Mouse (Mus musculus): ENCODE measurements at regions not wholly inside any gene's neighbourhood (a gene's known extent, or its start where the extent isn't known, plus 50 kb on each side); places are given as distances from the start of the nearest gene placed in this dataset.

GRCm38 (mm10) chr12:107539683-107540082, 51.3 kb downstream of the 3110018I06Rik start:
- peak; percentile 31 for ATAC-seq (ENCODE audit: borderline replicate concordance, extremely low read depth, low FRiP score, low TSS enrichment)
- no peak overlapping the region for H3K4me3 ChIP-seq
- WGBS, result 50% methylated on average over 3 of the region's 3 CpGs

GRCm38 (mm10) chr12:107541196-107541595, 52.8 kb downstream of the 3110018I06Rik start:
- Histone ChIP-seq H3K4me2 (no peak overlapping the region), H3K4me1 (peaks cover 8% of the 10 kb centered on the region), H3K9me3 (no peaks in the 10 kb centered on the region), H3K36me3 (no peaks in the 10 kb centered on the region), H3K9ac (no peak overlapping the region), H3K27me3 (no peaks in the 10 kb centered on the region), H3K4me3 (no peak overlapping the region), H3K27ac (no peak overlapping the region)
- WGBS, result 30% methylated on average over 5 of the region's 5 CpGs
- peak; percentile 67; the same call in 1 of the 2 replicates for ATAC-seq (ENCODE audit: borderline replicate concordance, extremely low read depth, low FRiP score, low TSS enrichment)

More at GRCm38 (mm10) chr12:107539683-107540082, 51.3 kb downstream of the 3110018I06Rik start:
- no peak overlapping the region for H3K27ac ChIP-seq
- H3K36me3 ChIP-seq, result no peaks in the 10 kb centered on the region
- H3K4me1 ChIP-seq, result peaks cover 8% of the 10 kb centered on the region
- no peaks in the 10 kb centered on the region for H3K27me3 ChIP-seq
- H3K9ac ChIP-seq, result no peak overlapping the region
- H3K4me2 ChIP-seq, result no peak overlapping the region
- H3K9me3 ChIP-seq, result no peaks in the 10 kb centered on the region

GRCm38 (mm10) chr12:107547194-107547885, 58.9 kb downstream of the 3110018I06Rik start:
- Histone ChIP-seq H3K36me3 (no peaks in the 10 kb centered on the region), H3K4me2 (no peak overlapping the region), H3K9me3 (no peaks in the 10 kb centered on the region), H3K4me1 (peaks cover 14% of the 10 kb centered on the region; the same call in 1 of the 2 replicates), H3K4me3 (no peak overlapping the region), H3K27ac (peak overlapping the region; percentile 29; the same call in 1 of the 2 replicates), H3K9ac (no peak overlapping the region), H3K27me3 (no peaks in the 10 kb centered on the region)
- peak; percentile 75; the same call in 1 of the 2 replicates for ATAC-seq (ENCODE audit: borderline replicate concordance, extremely low read depth, low FRiP score, low TSS enrichment)
- WGBS, result 33% methylated on average over 5 of the region's 5 CpGs

- H3K9me3 ChIP-seq, result no peaks in the 10 kb centered on the region
- H3K36me3 ChIP-seq, result no peaks in the 10 kb centered on the region
- no peak overlapping the region for H3K4me3 ChIP-seq
- no peaks in the 10 kb centered on the region for H3K27me3 ChIP-seq
- H3K4me2 ChIP-seq, result no peak overlapping the region
- H3K4me1 ChIP-seq, result peaks cover 14% of the 10 kb centered on the region; the same call in 1 of the 2 replicates
- H3K9ac ChIP-seq, result no peak overlapping the region
- WGBS, result 26% methylated on average over 3 of the region's 3 CpGs
- H3K27ac ChIP-seq, result no peak overlapping the region
- peak; percentile 95 for ATAC-seq (ENCODE audit: borderline replicate concordance, extremely low read depth, low FRiP score, low TSS enrichment)
Observed at GRCm38 (mm10) chr12:107547886-107548448, 59.5 kb downstream of the 3110018I06Rik start.

GRCm38 (mm10) chr12:107549452-107550296, 61.2 kb downstream of the 3110018I06Rik start:
- 80% methylated on average over 25 of the region's 25 CpGs for WGBS

GRCm38 (mm10) chr12:107559191-107559590, 70.8 kb downstream of the 3110018I06Rik start:
- no peak overlapping the region for H3K27ac ChIP-seq
- H3K27me3 ChIP-seq, result no peaks in the 10 kb centered on the region
- H3K36me3 ChIP-seq, result no peaks in the 10 kb centered on the region
- no peaks in the 10 kb centered on the region for H3K4me1 ChIP-seq
- WGBS, result 84% methylated on average over 4 of the region's 4 CpGs
- no peak overlapping the region for H3K4me3 ChIP-seq
- no peaks in the 10 kb centered on the region for H3K9me3 ChIP-seq
- no peak overlapping the region for H3K9ac ChIP-seq
- ATAC-seq (ENCODE audit: borderline replicate concordance, extremely low read depth, low FRiP score, low TSS enrichment), result no peak
- no peak overlapping the region for H3K4me2 ChIP-seq

More at GRCm38 (mm10) chr12:107549452-107550296, 61.2 kb downstream of the 3110018I06Rik start:
- no peak overlapping the region for H3K4me3 ChIP-seq
- H3K36me3 ChIP-seq, result no peaks in the 10 kb centered on the region
- H3K27ac ChIP-seq, result no peak overlapping the region
- H3K9me3 ChIP-seq, result no peaks in the 10 kb centered on the region
- ATAC-seq (ENCODE audit: borderline replicate concordance, extremely low read depth, low FRiP score, low TSS enrichment), result no peak
- H3K4me1 ChIP-seq, result peaks cover 14% of the 10 kb centered on the region; the same call in 1 of the 2 replicates
- H3K4me2 ChIP-seq, result no peak overlapping the region
- no peak overlapping the region for H3K9ac ChIP-seq
- no peaks in the 10 kb centered on the region for H3K27me3 ChIP-seq

GRCm38 (mm10) chr12:107560100-107560499, 71.7 kb downstream of the 3110018I06Rik start:
- no peaks in the 10 kb centered on the region for H3K27me3 ChIP-seq
- H3K36me3 ChIP-seq, result no peaks in the 10 kb centered on the region
- H3K4me2 ChIP-seq, result no peak overlapping the region
- no peak for ATAC-seq (ENCODE audit: borderline replicate concordance, extremely low read depth, low FRiP score, low TSS enrichment)
- H3K4me3 ChIP-seq, result no peak overlapping the region
- H3K9ac ChIP-seq, result no peak overlapping the region
- H3K27ac ChIP-seq, result no peak overlapping the region
- H3K4me1 ChIP-seq, result no peaks in the 10 kb centered on the region
- H3K9me3 ChIP-seq, result no peaks in the 10 kb centered on the region

GRCm38 (mm10) chr12:107572586-107572985, 84.2 kb downstream of the 3110018I06Rik start:
- H3K4me1 ChIP-seq, result no peaks in the 10 kb centered on the region

GRCm38 (mm10) chr12:107579508-107579907, 91.1 kb downstream of the 3110018I06Rik start:
- no peak overlapping the region for H3K27ac ChIP-seq
- H3K9ac ChIP-seq, result no peak overlapping the region
- no peak overlapping the region for H3K4me2 ChIP-seq
- ATAC-seq (ENCODE audit: borderline replicate concordance, extremely low read depth, low FRiP score, low TSS enrichment), result no peak
- H3K36me3 ChIP-seq, result no peaks in the 10 kb centered on the region
- no peaks in the 10 kb centered on the region for H3K27me3 ChIP-seq
- 56% methylated on average over 5 of the region's 5 CpGs for WGBS
- no peaks in the 10 kb centered on the region for H3K9me3 ChIP-seq
- H3K4me3 ChIP-seq, result no peak overlapping the region
- no peaks in the 10 kb centered on the region for H3K4me1 ChIP-seq

More at GRCm38 (mm10) chr12:107572586-107572985, 84.2 kb downstream of the 3110018I06Rik start:
- Histone ChIP-seq H3K27me3 (no peaks in the 10 kb centered on the region), H3K36me3 (no peaks in the 10 kb centered on the region), H3K9ac (no peak overlapping the region), H3K4me2 (no peak overlapping the region), H3K27ac (no peak overlapping the region), H3K9me3 (no peaks in the 10 kb centered on the region), H3K4me3 (no peak overlapping the region)
- ATAC-seq (ENCODE audit: borderline replicate concordance, extremely low read depth, low FRiP score, low TSS enrichment), result no peak
- WGBS, result 89% methylated on average over 4 of the region's 4 CpGs

GRCm38 (mm10) chr12:107583151-107583720, 94.8 kb downstream of the 3110018I06Rik start:
- Histone ChIP-seq H3K4me1 (no peaks in the 10 kb centered on the region), H3K4me2 (no peak overlapping the region), H3K4me3 (no peak overlapping the region), H3K27me3 (no peaks in the 10 kb centered on the region), H3K27ac (no peak overlapping the region), H3K9me3 (no peaks in the 10 kb centered on the region), H3K9ac (no peak overlapping the region), H3K36me3 (no peaks in the 10 kb centered on the region)
- WGBS, result 22% methylated on average over 11 of the region's 11 CpGs
- ATAC-seq (ENCODE audit: borderline replicate concordance, extremely low read depth, low FRiP score, low TSS enrichment), result no peak

- Histone ChIP-seq H3K9me3 (no peaks in the 10 kb centered on the region), H3K27ac (no peak overlapping the region), H3K4me3 (no peak overlapping the region), H3K27me3 (no peaks in the 10 kb centered on the region), H3K9ac (no peak overlapping the region), H3K4me2 (no peak overlapping the region), H3K36me3 (no peaks in the 10 kb centered on the region), H3K4me1 (no peaks in the 10 kb centered on the region)
- WGBS, result 74% methylated on average over 9 of the region's 9 CpGs
- ATAC-seq (ENCODE audit: borderline replicate concordance, extremely low read depth, low FRiP score, low TSS enrichment), result no peak
Observed at GRCm38 (mm10) chr12:107585696-107586225, 97.3 kb downstream of the 3110018I06Rik start.

Data from lung, embryonic 15.5 days (tissue).